Mouse (Mus musculus): Measurements from ENCODE around the gene Gstt2.

DNA sequence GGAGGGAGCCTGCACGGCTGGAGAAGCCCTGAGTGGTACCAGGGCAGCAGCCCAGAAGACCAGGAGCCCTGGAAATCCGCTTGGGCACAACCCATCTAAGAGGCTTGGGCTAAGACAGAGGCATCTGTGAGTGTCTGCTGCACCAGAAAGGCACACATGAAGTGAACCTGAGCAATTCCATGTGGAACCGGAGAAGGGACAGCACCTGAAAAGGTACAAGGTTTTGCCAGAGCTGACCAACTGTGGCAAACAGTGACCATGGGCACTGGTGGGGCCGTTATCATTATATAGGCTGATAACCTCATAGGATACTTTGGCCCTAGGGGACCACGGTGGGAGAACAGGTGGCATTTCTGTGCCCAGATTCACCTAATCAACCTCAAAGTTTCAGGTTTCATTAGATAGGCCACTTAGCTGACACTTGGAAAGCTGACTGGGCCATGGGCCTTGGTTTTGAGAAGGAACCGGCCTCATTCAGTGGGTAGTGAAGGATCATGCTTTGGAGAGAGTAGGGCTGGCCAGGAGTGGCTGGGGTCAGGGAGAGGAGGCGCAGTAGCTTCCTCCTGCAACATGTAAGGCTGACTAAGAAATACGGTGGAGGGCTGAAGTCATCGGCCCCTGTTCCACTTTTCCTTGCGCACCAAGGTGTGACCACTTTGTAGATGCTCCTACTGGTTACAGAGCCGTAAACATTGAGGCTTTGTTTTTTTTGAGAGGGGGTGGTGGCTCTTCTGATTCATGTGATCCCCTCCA, 19.1 kb upstream of the Gstt2 start:
- TF ChIP-seq CTCF (IDR thresholded peaks at IDR 0.05; ENCODE audit: low read depth, low read length) (no peak), POLR2A (IDR thresholded peaks at IDR 0.05; ENCODE audit: extremely low read depth, insufficient read depth, low read length) (no peak)
